Mouse (Mus musculus) olfactory bulb, adult 2 months (tissue): ENCODE data around the gene Rad51b.

Source experiments
- CTCF ChIP-seq: fragments of 200-500 bp; IDR thresholded peaks from 2 replicates; pipeline ENCODE4 v1.5.1; 2012; ENCODE audit warnings: low read depth, mild to moderate bottlenecking, low read length, moderate library complexity; ENCODE audit not compliant: insufficient read depth
- POLR2A ChIP-seq: fragments of 200-500 bp; IDR thresholded peaks from 2 replicates; pipeline ENCODE4 v1.6.1; 2012; ENCODE audit warnings: mild to moderate bottlenecking, low read depth, low read length, moderate library complexity; ENCODE audit not compliant: insufficient read depth

GRCm38 (mm10) chr12:79524941-79525871 is 228.1 kb downstream of the Rad51b start:
- TF ChIP-seq CTCF (no peak), POLR2A (no peak)
